Mouse (Mus musculus): Measurements from ENCODE around the gene Lgmn. TPM values are rescaled to one million over a fixed set of nuclear protein-coding genes. Genes with fewer than 3 reads are reported as not detected.

Lgmn gene
- total and polyA plus RNA-seq, 3 experiments, result 2.2 to 8.0 TPM; not detected in 1

GRCm38 (mm10) chr12:102384819-102385218 lies 54.8 kb downstream of the Lgmn start:
- H3K36me3 ChIP-seq (ENCODE audit: control insufficient read depth in 1 of 2, insufficient read depth in 2 of 2, low read length in 2 of 2), result peaks cover 0 to 13% of the 10 kb centered on the region in 2 experiments; a peak in 2 of 4 replicates
- no peaks in the 10 kb centered on the region for H3K79me2 ChIP-seq (ENCODE audit: control insufficient read depth, insufficient read depth, low read length, poor library complexity)
- H3K4me1 ChIP-seq (ENCODE audit: control insufficient read depth in 1 of 2, insufficient read depth in 2 of 2, low read length in 2 of 2), result no peaks in the 10 kb centered on the region
- no peak overlapping the region for H3K27ac ChIP-seq (ENCODE audit: control insufficient read depth, low read depth, low read length)
- peak; percentile 58 for DNase-seq (ENCODE audit: low read depth, low spot score)
- no peaks in the 10 kb centered on the region for H3K9me3 ChIP-seq (replicated peaks; ENCODE audit: insufficient read depth, low read length)
- no peak overlapping the region for H3K9ac ChIP-seq (ENCODE audit: control insufficient read depth, low read depth, low read length, poor library complexity, severe bottlenecking)
- no peak overlapping the region for H3K4me3 ChIP-seq (ENCODE audit: control insufficient read depth in 1 of 2, insufficient read depth in 1 of 2, low read depth in 2 of 2, low read length in 2 of 2)
- H3K27me3 ChIP-seq (ENCODE audit: control insufficient read depth in 1 of 2, insufficient read depth in 2 of 2, low read length in 2 of 2), result no peaks in the 10 kb centered on the region
- TF ChIP-seq POLR2AphosphoS5 (IDR thresholded peaks at IDR 0.05; ENCODE audit: borderline replicate concordance, low read depth, low read length) (no peak), POLR2A (IDR thresholded peaks at IDR 0.05; ENCODE audit: control insufficient read depth in 1 of 2, insufficient read depth in 1 of 2, low read depth in 1 of 2, low read length in 2 of 2, poor library complexity in 1 of 2) (0 out of 4 replicates have a peak, but pooled peaks of 1 of the 2 experiments have one; percentile 16), MEF2A (IDR thresholded peaks at IDR 0.05; ENCODE audit: extremely low read depth, insufficient replicate concordance, low read depth, low read length, poor library complexity, severe bottlenecking) (no peak), ZKSCAN1 (IDR thresholded peaks at IDR 0.05; ENCODE audit: low read depth, low read length) (no peak), JUND (IDR thresholded peaks at IDR 0.05; ENCODE audit: low read depth, low read length) (no peak), HCFC1 (IDR thresholded peaks at IDR 0.05; ENCODE audit: low read depth, low read length) (no peak), SMC3 (IDR thresholded peaks at IDR 0.05; ENCODE audit: low read depth, low read length) (peak; percentile 46), ETS1 (IDR thresholded peaks at IDR 0.05; ENCODE audit: low read depth, low read length) (no peak), CTCF (IDR thresholded peaks at IDR 0.05 in 2 of 3, conservative IDR thresholded peaks at IDR 0.05 in 1 of 3; ENCODE audit: control insufficient read depth in 1 of 3, insufficient read depth in 1 of 3, low read depth in 2 of 3, low read length in 3 of 3, poor library complexity in 1 of 3, severe bottlenecking in 1 of 3) (peak; percentile 41 to 75 (median 56)), POLR2AphosphoS2 (IDR thresholded peaks at IDR 0.05; ENCODE audit: low read length) (no peak), TCF12 (IDR thresholded peaks at IDR 0.05; ENCODE audit: low read depth, low read length) (no peak), TBP (IDR thresholded peaks at IDR 0.05; ENCODE audit: low read depth, low read length) (no peak), ZNF384 (IDR thresholded peaks at IDR 0.05; ENCODE audit: low read depth, low read length) (no peak), MAX (IDR thresholded peaks at IDR 0.05; ENCODE audit: low read length) (no peak), RAD21 (IDR thresholded peaks at IDR 0.05; ENCODE audit: low read depth, low read length) (peak; percentile 50), ZMIZ1 (IDR thresholded peaks at IDR 0.05; ENCODE audit: low read depth, low read length) (no peak), GABPA (IDR thresholded peaks at IDR 0.05; ENCODE audit: low read depth, low read length) (no peak), USF1 (IDR thresholded peaks at IDR 0.05; ENCODE audit: low read depth, low read length) (no peak), MAZ (IDR thresholded peaks at IDR 0.05; ENCODE audit: low read depth, low read length) (no peak), EP300 (IDR thresholded peaks at IDR 0.05; ENCODE audit: low read depth in 1 of 2, low read length in 2 of 2) (no peak), GATA1 (IDR thresholded peaks at IDR 0.05; ENCODE audit: low read depth, low read length) (no peak), ELF1 (IDR thresholded peaks at IDR 0.05; ENCODE audit: low read depth, low read length) (no peak), TAL1 (IDR thresholded peaks at IDR 0.05; ENCODE audit: low read length) (no peak), UBTF (IDR thresholded peaks at IDR 0.05; ENCODE audit: borderline replicate concordance, insufficient read depth, low read depth, low read length) (no peak), NELFE (IDR thresholded peaks at IDR 0.05; ENCODE audit: low read depth, low read length) (no peak), RCOR1 (IDR thresholded peaks at IDR 0.05; ENCODE audit: low read depth, low read length) (no peak), KAT2A (conservative IDR thresholded peaks at IDR 0.05; ENCODE audit: low read depth, low read length) (no peak)

Measured in MEL (cell line).